10 mouse cellular contexts compared by ENCODE assay signal in the genomic region with DNA sequence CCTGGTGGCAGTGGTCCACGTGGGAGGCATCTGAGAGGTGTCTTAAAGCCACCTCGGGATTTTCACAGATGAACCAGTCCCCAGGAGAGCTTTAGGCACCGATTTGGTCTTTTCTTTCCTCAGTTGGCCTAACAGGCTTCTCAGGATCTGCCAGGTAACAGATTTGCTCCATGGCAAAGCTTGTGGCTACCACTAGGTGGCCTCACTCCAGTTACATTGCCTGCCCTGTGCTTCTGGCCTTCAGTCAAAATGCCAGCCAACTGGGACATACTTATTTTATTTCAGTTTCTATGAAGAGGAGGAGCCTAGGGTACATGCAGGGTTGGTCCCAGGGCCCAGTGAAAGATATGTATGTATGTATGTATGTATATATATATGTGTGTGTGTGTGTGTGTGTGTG. TPM values are rescaled to one million over a fixed set of nuclear protein-coding genes. Genes with fewer than 3 reads are reported as not detected.
DNase-seq lines count a peak whose midpoint lies in the region; ATAC-seq lines count a peak whose summit lies in the region.
"Had no signal": no experiment of that assay in that cellular context is flagged by ENCODE, and none has a peak within 500 bp of the region (broad histone marks: within the 10 kb centered on the region; RNA-seq: fewer than 3 reads in every experiment).

No protein-coding gene starts in this region.

- DNase-seq in CD4-positive, CD25-positive, alpha-beta regulatory T cell, adult 2 months (ENCODE audit: low read depth, low spot score), result peak; percentile 57
- DNase-seq in liver, result peak; percentile 26
- no peak for DNase-seq in liver, embryonic 11.5 days (ENCODE audit: low spot score)
- peak; percentile 82 to 86 for DNase-seq in cerebellum, postnatal 10 days
- peak; percentile 59 for DNase-seq in kidney, postnatal 14 days
- DNase-seq in retina, embryonic 14.5 days (ENCODE audit: low spot score), result peak; percentile 72

- ATAC-seq in CD4-positive, CD25-positive, alpha-beta regulatory T cell, adult 4 months, result no peak
- no peak for ATAC-seq in liver, embryonic 11.5 days (replicated peaks; ENCODE audit: low FRiP score)
- no peak for ATAC-seq in neural tube, embryonic 15.5 days (ENCODE audit: low FRiP score)

- H3K9ac ChIP-seq in liver, embryonic 11.5 days (ENCODE audit: low read depth, low read length), result no peak overlapping the region
- H3K9ac ChIP-seq in neural tube, embryonic 15.5 days (replicated peaks), result no peak overlapping the region
- H3K9ac ChIP-seq: heart, embryonic 15.5 days had no signal

- peaks cover 4% of the 10 kb centered on the region; the same call in 1 of the 2 replicates for H3K4me1 ChIP-seq in liver, embryonic 11.5 days (replicated peaks; ENCODE audit: control insufficient read depth, insufficient read depth, low read length)
- H3K4me1 ChIP-seq in neural tube, embryonic 15.5 days, result peaks cover 9% of the 10 kb centered on the region; the same call in 1 of the 2 replicates
- H3K4me1 ChIP-seq: heart, embryonic 15.5 days had no signal

- H3K4me3 ChIP-seq in liver, embryonic 11.5 days (ENCODE audit: low read depth, low read length), result no peak overlapping the region
- no peak overlapping the region for H3K4me3 ChIP-seq in neural tube, embryonic 15.5 days (replicated peaks)
- H3K4me3 ChIP-seq: heart, embryonic 15.5 days; myocyte had no signal

- no peak overlapping the region for H3K27ac ChIP-seq in liver, embryonic 11.5 days (ENCODE audit: low read depth, low read length)
- no peak overlapping the region for H3K27ac ChIP-seq in neural tube, embryonic 15.5 days (replicated peaks)
- H3K27ac ChIP-seq: heart, embryonic 15.5 days had no signal

- H3K27me3 ChIP-seq in liver, embryonic 11.5 days (replicated peaks; ENCODE audit: control insufficient read depth, insufficient read depth, low read length), result no peaks in the 10 kb centered on the region
- no peaks in the 10 kb centered on the region for H3K27me3 ChIP-seq in neural tube, embryonic 15.5 days (replicated peaks)
- H3K27me3 ChIP-seq: heart, embryonic 15.5 days had no signal

- H3K4me2 ChIP-seq in liver, embryonic 11.5 days, result no peak overlapping the region
- no peak overlapping the region for H3K4me2 ChIP-seq in neural tube, embryonic 15.5 days
- H3K4me2 ChIP-seq: heart, embryonic 15.5 days had no signal

- H3K36me3 ChIP-seq in liver, embryonic 11.5 days (ENCODE audit: control insufficient read depth, insufficient read depth, low read length), result no peaks in the 10 kb centered on the region
- no peaks in the 10 kb centered on the region for H3K36me3 ChIP-seq in neural tube, embryonic 15.5 days
- H3K36me3 ChIP-seq: heart, embryonic 15.5 days had no signal

- H3K9me3 ChIP-seq in liver, embryonic 11.5 days (ENCODE audit: control insufficient read depth, low read length), result no peaks in the 10 kb centered on the region
- H3K9me3 ChIP-seq in neural tube, embryonic 15.5 days (replicated peaks), result no peaks in the 10 kb centered on the region
- H3K9me3 ChIP-seq: heart, embryonic 15.5 days had no signal

- 3% methylated on average over 3 of the region's 3 CpGs for WGBS in liver, embryonic 11.5 days
- 6% methylated on average over 3 of the region's 3 CpGs for WGBS in neural tube, embryonic 15.5 days

RNA-seq across cellular contexts. Expression of a gene that starts 6.9 kb away (rescaled TPM):
- polyA plus RNA-seq in CD4-positive, CD25-positive, alpha-beta regulatory T cell, adult 4 months (2017; shearing (Covaris generic)), result not detected
- 24.3 and 25.7 TPM in 2 replicates for polyA plus RNA-seq in liver, embryonic 11.5 days (2014; fragmentation: Nextera tagmentation; extraction: Ambion mirVana)
- 16.7 and 18.5 TPM in 2 replicates for polyA plus RNA-seq in neural tube, embryonic 15.5 days (2015; fragmentation: Nextera tagmentation; extraction: Ambion mirVana)

RNA-seq across cellular contexts. Expression of a gene that starts 24.2 kb away (rescaled TPM):
- 1 to 10 TPM in 1 of 2 experiments, under 1 TPM in 1; 0.91 to 1.3 TPM for polyA plus RNA-seq in CD4-positive, CD25-positive, alpha-beta regulatory T cell, adult 4 months (2017; shearing (Covaris generic))
- 13.1 and 13.2 TPM in 2 replicates for polyA plus RNA-seq in liver, embryonic 11.5 days (2014; fragmentation: Nextera tagmentation; extraction: Ambion mirVana)
- polyA plus RNA-seq in neural tube, embryonic 15.5 days (2015; fragmentation: Nextera tagmentation; extraction: Ambion mirVana), result 34.4 and 45.7 TPM in 2 replicates

Comparison
In these comparisons a context has a peak if more than half of its experiments do, and no peak if none do; other contexts are left out.
1. RNA of a gene that starts 6.9 kb away (polyA plus RNA-seq): 24.3 to 25.7 TPM in liver, embryonic 11.5 days and 16.7 to 18.5 TPM in neural tube, embryonic 15.5 days; not detected in CD4-positive, CD25-positive, alpha-beta regulatory T cell, adult 4 months; every median in the first group is over 10 times any median in the second.